ENCODE assay signal across 38 mouse cellular contexts in genomic region chr9:120034375-120034774, GRCm38 (mm10). TPM values are rescaled to one million over a fixed set of nuclear protein-coding genes. Genes with fewer than 3 reads are reported as not detected.
DNase-seq lines count a peak whose midpoint lies in the region; ATAC-seq lines count a peak whose summit lies in the region.
"Had no signal": no experiment of that assay in that cellular context is flagged by ENCODE, and none has a peak within 500 bp of the region (broad histone marks: within the 10 kb centered on the region; RNA-seq: fewer than 3 reads in every experiment).

No protein-coding gene starts in this region.

- H3K27me3 ChIP-seq in liver, embryonic 16.5 days (ENCODE audit: control insufficient read depth, insufficient read depth, low read depth, low read length): no peaks in the 10 kb centered on the region
- H3K27me3 ChIP-seq: embryonic facial prominence, embryonic 13.5 days; forebrain, embryonic 13.5 days; heart, embryonic 12.5 days; heart, embryonic 15.5 days; hindbrain, embryonic 13.5 days; Patski had no signal

- H3K9ac ChIP-seq in liver, embryonic 16.5 days (ENCODE audit: low read depth, low read length): no peak overlapping the region
- H3K9ac ChIP-seq: embryonic facial prominence, embryonic 13.5 days; forebrain, embryonic 13.5 days; heart, embryonic 12.5 days; heart, embryonic 15.5 days; hindbrain, embryonic 13.5 days had no signal

- H3K4me3 ChIP-seq in liver, embryonic 16.5 days (ENCODE audit: low read depth, low read length): no peak overlapping the region
- H3K4me3 ChIP-seq: embryonic facial prominence, embryonic 10.5 days; embryonic facial prominence, embryonic 13.5 days; erythroblast, embryonic 14.5 days; forebrain, embryonic 10.5 days; forebrain, embryonic 13.5 days; heart, adult 2 months; heart, embryonic 12.5 days; heart, embryonic 15.5 days; hindbrain, embryonic 10.5 days; hindbrain, embryonic 13.5 days had no signal

- no peaks in the 10 kb centered on the region for H3K9me3 ChIP-seq in liver, embryonic 16.5 days (replicated peaks; ENCODE audit: control insufficient read depth, low read length)
- H3K9me3 ChIP-seq: embryonic facial prominence, embryonic 10.5 days; embryonic facial prominence, embryonic 13.5 days; forebrain, embryonic 10.5 days; forebrain, embryonic 13.5 days; G1E; heart, embryonic 12.5 days; heart, embryonic 15.5 days; hindbrain, embryonic 10.5 days; hindbrain, embryonic 13.5 days had no signal

- H3K27ac ChIP-seq in liver, embryonic 16.5 days (ENCODE audit: low read length): no peak overlapping the region
- H3K27ac ChIP-seq: embryonic facial prominence, embryonic 10.5 days; embryonic facial prominence, embryonic 13.5 days; forebrain, embryonic 10.5 days; forebrain, embryonic 13.5 days; heart, adult 2 months; heart, embryonic 15.5 days; hindbrain, embryonic 10.5 days; hindbrain, embryonic 13.5 days had no signal

- H3K4me2 ChIP-seq in liver, embryonic 16.5 days (ENCODE audit: low read depth, low read length): no peak overlapping the region
- H3K4me2 ChIP-seq: embryonic facial prominence, embryonic 13.5 days; forebrain, embryonic 13.5 days; heart, embryonic 12.5 days; heart, embryonic 15.5 days; hindbrain, embryonic 13.5 days had no signal

- H3K36me3 ChIP-seq in liver, embryonic 16.5 days (ENCODE audit: control insufficient read depth, insufficient read depth): no peaks in the 10 kb centered on the region
- H3K36me3 ChIP-seq: embryonic facial prominence, embryonic 10.5 days; embryonic facial prominence, embryonic 13.5 days; forebrain, embryonic 10.5 days; G1E; heart, embryonic 12.5 days; heart, embryonic 15.5 days; hindbrain, embryonic 10.5 days; hindbrain, embryonic 13.5 days had no signal

- ATAC-seq in liver, embryonic 16.5 days (ENCODE audit: low read depth): peak; percentile 30; the same call in 1 of the 2 replicates
- 0 out of 2 replicates have a peak, but pooled peaks have one; percentile 2 for ATAC-seq in monocyte, adult 5-6 weeks (replicated peaks; ENCODE audit: insufficient number of reproducible peaks, low FRiP score, low TSS enrichment, poor library complexity, severe bottlenecking)
- ATAC-seq: forebrain, embryonic 13.5 days; forebrain, embryonic 16.5 days; hindbrain, embryonic 16.5 days; Patski had no signal

- peaks cover 3% of the 10 kb centered on the region; the same call in 1 of the 2 replicates for H3K4me1 ChIP-seq in liver, embryonic 16.5 days (ENCODE audit: control insufficient read depth, low read depth, low read length)
- H3K4me1 ChIP-seq: embryonic facial prominence, embryonic 10.5 days; embryonic facial prominence, embryonic 13.5 days; forebrain, embryonic 10.5 days; forebrain, embryonic 13.5 days; heart, embryonic 12.5 days; heart, embryonic 15.5 days; hindbrain, embryonic 10.5 days; hindbrain, embryonic 13.5 days had no signal

- peak; percentile 66 for DNase-seq in layer of hippocampus, adult 11-12 months (ENCODE audit: low spot score)
- no peak for DNase-seq in layer of hippocampus, adult 9-10 months (ENCODE audit: low spot score)
- DNase-seq in liver (no peak), adipocyte (ENCODE audit: low spot score) (peak; percentile 26)
- no peak for DNase-seq in kidney, adult 18-20 months
- DNase-seq: adrenal gland, adult 2 months; adrenal gland, postnatal 14 days; B cell, adult 2 months; cerebellum, adult 11-12 months; cerebellum, adult 8-10 months; cerebellum, postnatal 10 days; cerebellum, postnatal 36 days; embryo, embryonic 11 days; gastrocnemius, postnatal 10 days; gastrocnemius, postnatal 36 days; heart, adult 2 months; heart, postnatal 10 days; heart, postnatal 36 days had no signal

- WGBS in liver, embryonic 16.5 days (ENCODE audit: insufficient replicate concordance): 73% methylated on average over 8 of the region's 8 CpGs

RNA-seq across cellular contexts. Expression of gene Xirp1, which starts 11.0 kb away (rescaled TPM):
- polyA plus RNA-seq in liver, embryonic 16.5 days (2015; fragmentation: Nextera tagmentation; extraction: Ambion mirVana): 0.15 and 0.26 TPM in 2 replicates
- total RNA-seq in monocyte, adult 5-6 weeks (2017): 0.76 to 2.0 TPM (median 1.7 TPM) in 3 replicates
- total RNA-seq: CH12.LX; granulocyte monocyte progenitor cell, adult 5-6 weeks had no signal
- polyA plus RNA-seq: brain, embryonic 14.5 days; erythroblast, embryonic 14.5 days; forebrain, embryonic 10.5 days; forebrain, embryonic 13.5 days; forebrain, embryonic 16.5 days; G1E; hindbrain, embryonic 16.5 days had no signal

RNA-seq across cellular contexts. Expression of gene Cx3cr1, which starts 35.3 kb away (rescaled TPM):
- polyA plus RNA-seq in liver, embryonic 16.5 days (2015; fragmentation: Nextera tagmentation; extraction: Ambion mirVana): 3.1 and 3.2 TPM in 2 replicates
- total RNA-seq in monocyte, adult 5-6 weeks (2017): 220 to 263 TPM (median 252 TPM) in 3 replicates
- total RNA-seq: CH12.LX had no signal
- polyA plus RNA-seq: G1E, Patski had no signal

RNA-seq across cellular contexts. Expression of gene Csrnp1, which starts 49.9 kb away (rescaled TPM):
- polyA plus RNA-seq in liver, embryonic 16.5 days (2015; fragmentation: Nextera tagmentation; extraction: Ambion mirVana): 2.5 and 3.3 TPM in 2 replicates
- total RNA-seq in monocyte, adult 5-6 weeks (2017): 46.8 to 67.3 TPM (median 52.6 TPM) in 3 replicates

RNA-seq across cellular contexts. Expression of gene Ccr8, which starts 57.5 kb away (rescaled TPM):
- 0.07 TPM in 1 of 2 replicates, not detected in the other for polyA plus RNA-seq in liver, embryonic 16.5 days (2015; fragmentation: Nextera tagmentation; extraction: Ambion mirVana)
- total RNA-seq in monocyte, adult 5-6 weeks (2017): 0.39 TPM in 1 of 3 replicates, not detected in the others
- total RNA-seq: adrenal gland, adult 2 months; adrenal gland, postnatal 14 days; adrenal gland, postnatal 4 days; CH12.LX; G1E; gastrocnemius, adult 18-20 months; gastrocnemius, postnatal 36 days; granulocyte monocyte progenitor cell, adult 5-6 weeks; heart, adult 2 months; heart, postnatal 10 days; heart, postnatal 36 days had no signal
- polyA plus RNA-seq: adrenal gland, adult 2 months; embryonic facial prominence, embryonic 10.5 days; erythroblast, embryonic 14.5 days; forebrain, embryonic 10.5 days; forebrain, embryonic 13.5 days; forebrain, embryonic 16.5 days; G1E; heart, adult 2 months; heart, embryonic 12.5 days; hindbrain, embryonic 10.5 days; hindbrain, embryonic 13.5 days; hindbrain, embryonic 16.5 days; Patski had no signal

Comparison
In these comparisons a context has a peak if more than half of its experiments do, and no peak if none do; other contexts are left out.
1. DNase-seq: peak in layer of hippocampus, adult 11-12 months (single experiment) and adipocyte (single experiment); none in layer of hippocampus, adult 9-10 months (single experiment), liver (single experiment) and kidney, adult 18-20 months (single experiment).